Mouse (Mus musculus) lung, embryonic 15.5 days (tissue): ENCODE results near the gene Tefm. TPM values are rescaled to one million over a fixed set of nuclear protein-coding genes. Genes with fewer than 3 reads are reported as not detected.
A peak's percentile ranks its signal among the peaks of the same experiment; 100 is the strongest.
"Not testable (repeated sequence)": the region's sequence is repeated elsewhere in the genome, so short reads cannot be mapped to it uniquely, and the experiment has no call there.

Experiments
- ATAC-seq: fragments of 200-750 bp; cut with Nextera tagmentation; 2 replicates; pipeline ENCODE4 v1.8.0; 2017; ENCODE audit warnings: moderate number of reproducible peaks, borderline replicate concordance; ENCODE audit not compliant: low FRiP score, low TSS enrichment; ENCODE audit errors: extremely low read depth
- H3K27ac ChIP-seq: fragments of 300-500 bp; sonication (generic); 2 replicates; pipeline ENCODE4 v1.5.1; 2015; ENCODE audit warnings: moderate library complexity, mild to moderate bottlenecking, inconsistent platforms
- H3K27me3 ChIP-seq: fragments of 300-500 bp; sonication (generic); 2 replicates; pipeline ENCODE4 v1.6.1; 2015; ENCODE audit warnings: inconsistent platforms
- H3K36me3 ChIP-seq: fragments of 300-500 bp; sonication (generic); 2 replicates; pipeline ENCODE4 v1.6.1; 2015; ENCODE audit warnings: inconsistent platforms
- H3K4me1 ChIP-seq: fragments of 300-500 bp; sonication (generic); 2 replicates; pipeline ENCODE4 v1.6.1; 2015; ENCODE audit warnings: inconsistent platforms
- H3K4me2 ChIP-seq: fragments of 300-500 bp; sonication (generic); 2 replicates; pipeline ENCODE4 v1.6.1; 2015; ENCODE audit warnings: inconsistent platforms, mild to moderate bottlenecking, moderate library complexity
- H3K4me3 ChIP-seq: fragments of 300-500 bp; sonication (generic); 2 replicates; pipeline ENCODE4 v1.5.1; 2015; ENCODE audit warnings: mild to moderate bottlenecking, inconsistent platforms
- H3K9ac ChIP-seq: fragments of 300-500 bp; sonication (generic); 2 replicates; pipeline ENCODE4 v1.6.1; 2015; ENCODE audit warnings: inconsistent platforms
- H3K9me3 ChIP-seq: fragments of 300-500 bp; sonication (generic); 2 replicates; pipeline ENCODE4 v1.6.1; 2016; ENCODE audit warnings: inconsistent platforms
- WGBS: fragments of 180-500 bp; shearing (Covaris S2); methylation state at CpG from one replicate; pipeline ENCODE4 v1.1.7; 2015; 5-methylcytosine and 5-hydroxymethylcytosine counted together
- polyA plus RNA-seq: library from polyadenylated mRNA; unstranded; fragments of >200 nt; fragmentation: Nextera tagmentation; extraction: Ambion mirVana; gene quantifications from 2 replicates; pipeline ENCODE4 v1.2.1, GENCODE M21; 2015

The Tefm gene
- polyA plus RNA-seq, 1 experiment from 2014 or later, result 28.2 TPM

GRCm38 (mm10) chr11:80154501-80154900 is 12.5 kb upstream of the Tefm start:
- 24% methylated on average over 25 of the region's 25 CpGs for WGBS
- Histone ChIP-seq H3K4me3 (peak overlapping the region; percentile 56), H3K4me1 (peaks cover 8% of the 10 kb centered on the region; the same call in 1 of the 2 replicates), H3K4me2 (peak overlapping the region; percentile 89), H3K36me3 (no peaks in the 10 kb centered on the region), H3K9me3 (no peaks in the 10 kb centered on the region), H3K27ac (no peak overlapping the region), H3K27me3 (peaks cover 49% of the 10 kb centered on the region), H3K9ac (peak overlapping the region; percentile 38; the same call in 1 of the 2 replicates)
- ATAC-seq, result peak; percentile 17; the same call in 1 of the 2 replicates

- H3K27me3 ChIP-seq, result peaks cover 49% of the 10 kb centered on the region
- no peaks in the 10 kb centered on the region for H3K36me3 ChIP-seq
- peak within 1 kb of the TSS; percentile 89 for H3K4me2 ChIP-seq
- H3K4me3 ChIP-seq, result peak within 1 kb of the TSS; percentile 56
- ATAC-seq, result peak; percentile 94
- no peaks in the 10 kb centered on the region for H3K9me3 ChIP-seq
- no peak within 1 kb of the TSS for H3K27ac ChIP-seq
- H3K9ac ChIP-seq, result peak within 1 kb of the TSS; percentile 38
- H3K4me1 ChIP-seq, result peaks cover 8% of the 10 kb centered on the region; the same call in 1 of the 2 replicates
- WGBS, result 3% methylated on average over 38 of the region's 47 CpGs
Measured at GRCm38 (mm10) chr11:80153857-80154495, 12.0 kb upstream of the Tefm start, which contains the start of gene Adap2. Gene Adap2, plus strand, starts transcription at chr11:80154105.

GRCm38 (mm10) chr11:80152376-80152775 is 10.4 kb upstream of the Tefm start:
- peaks cover 44% of the 10 kb centered on the region for H3K27me3 ChIP-seq
- no peak overlapping the region for H3K27ac ChIP-seq
- no peak overlapping the region for H3K4me3 ChIP-seq
- no peaks in the 10 kb centered on the region for H3K9me3 ChIP-seq
- ATAC-seq, result no peak
- no peak overlapping the region for H3K4me2 ChIP-seq
- H3K36me3 ChIP-seq, result no peaks in the 10 kb centered on the region
- peaks cover 8% of the 10 kb centered on the region; the same call in 1 of the 2 replicates for H3K4me1 ChIP-seq
- WGBS, result 64% methylated on average over 8 of the region's 8 CpGs
- no peak overlapping the region for H3K9ac ChIP-seq

- Histone ChIP-seq H3K27me3 (peaks cover 43% of the 10 kb centered on the region), H3K27ac (no peak overlapping the region), H3K9me3 (no peaks in the 10 kb centered on the region), H3K4me1 (peaks cover 8% of the 10 kb centered on the region; the same call in 1 of the 2 replicates), H3K36me3 (no peaks in the 10 kb centered on the region), H3K4me3 (no peak overlapping the region), H3K9ac (no peak overlapping the region), H3K4me2 (no peak overlapping the region)
- ATAC-seq, result no peak
- WGBS, result 54% methylated on average over 2 of the region's 2 CpGs
Measured at GRCm38 (mm10) chr11:80151541-80151940, 9.6 kb upstream of the Tefm start.

GRCm38 (mm10) chr11:80150566-80150965 is 8.6 kb upstream of the Tefm start:
- Histone ChIP-seq H3K4me1 (peaks cover 8% of the 10 kb centered on the region; the same call in 1 of the 2 replicates), H3K27ac (no peak overlapping the region), H3K36me3 (no peaks in the 10 kb centered on the region), H3K9ac (no peak overlapping the region), H3K27me3 (peaks cover 34% of the 10 kb centered on the region), H3K4me2 (no peak overlapping the region), H3K4me3 (no peak overlapping the region), H3K9me3 (no peaks in the 10 kb centered on the region)
- ATAC-seq, result no peak
- 56% methylated on average over 5 of the region's 5 CpGs for WGBS

- H3K27ac ChIP-seq, result no peak overlapping the region
- no peaks in the 10 kb centered on the region for H3K36me3 ChIP-seq
- WGBS, result 79% methylated on average over 8 of the region's 8 CpGs
- H3K4me3 ChIP-seq, result no peak overlapping the region
- H3K4me2 ChIP-seq, result no peak overlapping the region
- H3K4me1 ChIP-seq, result peaks cover 8% of the 10 kb centered on the region; the same call in 1 of the 2 replicates
- H3K9ac ChIP-seq, result no peak overlapping the region
- no peaks in the 10 kb centered on the region for H3K9me3 ChIP-seq
- ATAC-seq, result no peak
- H3K27me3 ChIP-seq, result peaks cover 23% of the 10 kb centered on the region
Measured at GRCm38 (mm10) chr11:80149412-80150023, 7.5 kb upstream of the Tefm start.

- H3K4me2 ChIP-seq, H3K4me1 ChIP-seq, H3K27ac ChIP-seq, H3K9me3 ChIP-seq, H3K36me3 ChIP-seq, H3K9ac ChIP-seq, ATAC-seq, H3K4me3 ChIP-seq: not testable (repeated sequence)
- H3K27me3 ChIP-seq, result peaks cover 18% of the 10 kb centered on the region
- WGBS, result 64% methylated on average over 2 of the region's 4 CpGs
Measured at GRCm38 (mm10) chr11:80148974-80149373, 7.0 kb upstream of the Tefm start.

GRCm38 (mm10) chr11:80148313-80148712 is 6.3 kb upstream of the Tefm start:
- H3K4me1 ChIP-seq, result no peaks in the 10 kb centered on the region
- 0 out of 2 replicates have a peak, but pooled peaks have one; percentile 55 for ATAC-seq
- H3K36me3 ChIP-seq, result no peaks in the 10 kb centered on the region
- H3K27me3 ChIP-seq, result peaks cover 13% of the 10 kb centered on the region
- H3K4me3 ChIP-seq, result no peak overlapping the region
- H3K27ac ChIP-seq, result no peak overlapping the region
- H3K9ac ChIP-seq, result no peak overlapping the region
- WGBS, result 13% methylated on average over 1 of the region's 1 CpGs
- no peaks in the 10 kb centered on the region for H3K9me3 ChIP-seq
- no peak overlapping the region for H3K4me2 ChIP-seq

- no peak overlapping the region for H3K27ac ChIP-seq
- WGBS, result 64% methylated on average over 6 of the region's 6 CpGs
- ATAC-seq, result no peak
Measured at GRCm38 (mm10) chr11:80147748-80148147, 5.8 kb upstream of the Tefm start.

GRCm38 (mm10) chr11:80145787-80146275 is 3.9 kb upstream of the Tefm start:
- H3K27ac ChIP-seq, result no peak overlapping the region
- no peaks in the 10 kb centered on the region for H3K9me3 ChIP-seq
- no peak overlapping the region for H3K4me2 ChIP-seq
- no peak overlapping the region for H3K9ac ChIP-seq
- no peaks in the 10 kb centered on the region for H3K36me3 ChIP-seq
- no peak overlapping the region for H3K4me3 ChIP-seq
- H3K27me3 ChIP-seq, result no peaks in the 10 kb centered on the region
- peaks cover 5% of the 10 kb centered on the region; the same call in 1 of the 2 replicates for H3K4me1 ChIP-seq
- WGBS, result 30% methylated on average over 10 of the region's 10 CpGs
- ATAC-seq, result no peak

More at GRCm38 (mm10) chr11:80147748-80148147, 5.8 kb upstream of the Tefm start:
- H3K4me2 ChIP-seq, result no peak overlapping the region
- H3K9me3 ChIP-seq, result no peaks in the 10 kb centered on the region
- peaks cover 5% of the 10 kb centered on the region; the same call in 1 of the 2 replicates for H3K4me1 ChIP-seq
- peaks cover 7% of the 10 kb centered on the region for H3K27me3 ChIP-seq
- H3K4me3 ChIP-seq, result no peak overlapping the region
- H3K9ac ChIP-seq, result no peak overlapping the region
- no peaks in the 10 kb centered on the region for H3K36me3 ChIP-seq

GRCm38 (mm10) chr11:80142872-80143271 is 897 bp upstream of the Tefm start:
- Histone ChIP-seq H3K27ac (no peak overlapping the region), H3K36me3 (peaks cover 9% of the 10 kb centered on the region; the same call in 1 of the 2 replicates), H3K4me1 (peaks cover 5% of the 10 kb centered on the region; the same call in 1 of the 2 replicates), H3K4me2 (peak overlapping the region; percentile 69), H3K4me3 (peak overlapping the region; percentile 71), H3K9me3 (no peaks in the 10 kb centered on the region), H3K27me3 (no peaks in the 10 kb centered on the region), H3K9ac (peak overlapping the region; percentile 89; the same call in 1 of the 2 replicates)
- no peak for ATAC-seq
- WGBS, result 40% methylated on average over 8 of the region's 8 CpGs

- ATAC-seq, result no peak
- Histone ChIP-seq H3K4me2 (no peak overlapping the region), H3K9me3 (no peaks in the 10 kb centered on the region), H3K9ac (no peak overlapping the region), H3K4me3 (no peak overlapping the region), H3K4me1 (peaks cover under 1% of the 10 kb centered on the region; the same call in 1 of the 2 replicates), H3K36me3 (peaks cover 40% of the 10 kb centered on the region), H3K27me3 (no peaks in the 10 kb centered on the region), H3K27ac (no peak overlapping the region)
- 83% methylated on average over 5 of the region's 5 CpGs for WGBS
Measured at GRCm38 (mm10) chr11:80137773-80138172, 4.2 kb downstream of the Tefm start.
